Mouse (Mus musculus): ENCODE measurements at regions not wholly inside any gene's neighbourhood (a gene's known extent, or its start where the extent isn't known, plus 50 kb on each side); places are given as distances from the start of the nearest gene placed in this dataset.

- DNase-seq: no peak
Observed at GRCm38 (mm10) chr6:39283761-39284415, 77.3 kb upstream of the Kdm7a start.

GRCm38 (mm10) chr6:39278317-39278716, 71.7 kb upstream of the Kdm7a start:
- no peak for DNase-seq

GRCm38 (mm10) chr6:39274774-39275502, 68.3 kb upstream of the Kdm7a start:
- DNase-seq: no peak

GRCm38 (mm10) chr6:39273427-39273826, 66.8 kb upstream of the Kdm7a start:
- DNase-seq: no peak

GRCm38 (mm10) chr6:39270457-39270856, 63.9 kb upstream of the Kdm7a start:
- DNase-seq: no peak

GRCm38 (mm10) chr6:39269706-39270105, 63.1 kb upstream of the Kdm7a start:
- DNase-seq: no peak

- no peak for DNase-seq
Observed at GRCm38 (mm10) chr6:39268647-39269428, 62.2 kb upstream of the Kdm7a start.

- DNase-seq: no peak
Observed at GRCm38 (mm10) chr6:39264722-39265121, 58.1 kb upstream of the Kdm7a start.

- no peak for DNase-seq
Observed at GRCm38 (mm10) chr6:39263615-39264014, 57.0 kb upstream of the Kdm7a start.

GRCm38 (mm10) chr6:39261951-39262350, 55.4 kb upstream of the Kdm7a start:
- DNase-seq: no peak

- no peak for DNase-seq
Observed at GRCm38 (mm10) chr6:39260480-39260879, 53.9 kb upstream of the Kdm7a start.

GRCm38 (mm10) chr6:39259129-39259528, 52.5 kb upstream of the Kdm7a start:
- no peak for DNase-seq

GRCm38 (mm10) chr6:39258656-39259055, 52.1 kb upstream of the Kdm7a start:
- DNase-seq: no peak

- DNase-seq: no peak
Observed at GRCm38 (mm10) chr6:39257667-39258395, 51.2 kb upstream of the Kdm7a start.

GRCm38 (mm10) chr6:39257111-39257571, 50.6 kb upstream of the Kdm7a start:
- DNase-seq: peak; percentile 25

- DNase-seq: peak; percentile 39
Observed at GRCm38 (mm10) chr6:39256304-39257103, 49.9 kb upstream of the Kdm7a start.
